Mouse (Mus musculus): Measurements from ENCODE around the gene Padi1. TPM values are rescaled to one million over a fixed set of nuclear protein-coding genes. Genes with fewer than 3 reads are reported as not detected.

Padi1 gene
- polyA plus RNA-seq, 1 experiment from 2014 or later, result 0.16 TPM

- no peaks in the 10 kb centered on the region for H3K9me3 ChIP-seq
- H3K4me2 ChIP-seq, result peak overlapping the region; percentile 69
- H3K4me1 ChIP-seq, result peaks cover 12% of the 10 kb centered on the region
- H3K27ac ChIP-seq, result peak overlapping the region; percentile 54
- peak; percentile 41 for ATAC-seq (ENCODE audit: borderline replicate concordance, extremely low read depth, low FRiP score, low TSS enrichment)
- H3K36me3 ChIP-seq, result no peaks in the 10 kb centered on the region
- H3K27me3 ChIP-seq, result no peaks in the 10 kb centered on the region; the same call in 1 of the 2 replicates
- peak overlapping the region; percentile 38 for H3K4me3 ChIP-seq
- 28% methylated on average over 36 of the region's 36 CpGs for WGBS
- H3K9ac ChIP-seq, result peak overlapping the region; percentile 39
Measured at GRCm38 (mm10) chr4:140814241-140815225, 31.0 kb downstream of the Padi1 start.

- H3K4me3 ChIP-seq, result peak overlapping the region; percentile 38
- peak overlapping the region; percentile 69 for H3K4me2 ChIP-seq
- WGBS, result 30% methylated on average over 13 of the region's 13 CpGs
- no peaks in the 10 kb centered on the region for H3K9me3 ChIP-seq
- peaks cover 12% of the 10 kb centered on the region for H3K4me1 ChIP-seq
- H3K27me3 ChIP-seq, result no peaks in the 10 kb centered on the region; the same call in 1 of the 2 replicates
- no peaks in the 10 kb centered on the region for H3K36me3 ChIP-seq
- H3K27ac ChIP-seq, result 0 out of 2 replicates have a peak overlapping the region, but pooled peaks have one; percentile 54
- no peak overlapping the region for H3K9ac ChIP-seq
- no peak for ATAC-seq (ENCODE audit: borderline replicate concordance, extremely low read depth, low FRiP score, low TSS enrichment)
Measured at GRCm38 (mm10) chr4:140813358-140814185, 32.0 kb downstream of the Padi1 start.

- ATAC-seq (ENCODE audit: borderline replicate concordance, extremely low read depth, low FRiP score, low TSS enrichment), result no peak
- Histone ChIP-seq H3K9me3 (no peaks in the 10 kb centered on the region), H3K27me3 (no peaks in the 10 kb centered on the region; the same call in 1 of the 2 replicates), H3K4me1 (peaks cover 12% of the 10 kb centered on the region), H3K4me3 (no peak overlapping the region), H3K4me2 (no peak overlapping the region), H3K36me3 (no peaks in the 10 kb centered on the region), H3K9ac (no peak overlapping the region), H3K27ac (no peak overlapping the region)
- WGBS, result 18% methylated on average over 9 of the region's 14 CpGs
Measured at GRCm38 (mm10) chr4:140812609-140813008, 33.0 kb downstream of the Padi1 start.

DNA sequence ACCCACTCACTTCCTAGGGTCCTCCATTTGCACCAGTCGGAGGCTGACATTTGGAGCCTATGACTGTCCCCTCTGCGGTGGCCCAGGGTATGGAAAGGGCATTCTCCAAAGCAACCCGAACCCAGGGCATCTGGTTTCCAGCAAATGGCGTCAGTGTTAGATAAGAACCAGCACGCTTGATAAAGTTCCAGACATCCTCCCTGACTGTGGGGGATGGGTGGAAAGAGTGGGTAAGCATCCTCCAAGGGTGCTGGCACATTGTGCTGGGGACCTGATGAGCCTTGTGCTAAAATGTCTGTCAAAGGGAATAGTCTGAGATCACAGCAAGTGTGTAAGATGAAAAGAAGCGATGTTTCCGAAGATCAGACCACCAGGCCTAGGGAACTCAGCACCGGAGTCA, 33.4 kb downstream of the Padi1 start:
- no peak for ATAC-seq (ENCODE audit: borderline replicate concordance, extremely low read depth, low FRiP score, low TSS enrichment)
- Histone ChIP-seq H3K4me2 (no peak overlapping the region), H3K4me3 (no peak overlapping the region), H3K27me3 (no peaks in the 10 kb centered on the region; the same call in 1 of the 2 replicates), H3K27ac (no peak overlapping the region), H3K9me3 (no peaks in the 10 kb centered on the region), H3K36me3 (no peaks in the 10 kb centered on the region), H3K4me1 (peaks cover 12% of the 10 kb centered on the region), H3K9ac (no peak overlapping the region)
- WGBS, result 40% methylated on average over 8 of the region's 8 CpGs

DNA sequence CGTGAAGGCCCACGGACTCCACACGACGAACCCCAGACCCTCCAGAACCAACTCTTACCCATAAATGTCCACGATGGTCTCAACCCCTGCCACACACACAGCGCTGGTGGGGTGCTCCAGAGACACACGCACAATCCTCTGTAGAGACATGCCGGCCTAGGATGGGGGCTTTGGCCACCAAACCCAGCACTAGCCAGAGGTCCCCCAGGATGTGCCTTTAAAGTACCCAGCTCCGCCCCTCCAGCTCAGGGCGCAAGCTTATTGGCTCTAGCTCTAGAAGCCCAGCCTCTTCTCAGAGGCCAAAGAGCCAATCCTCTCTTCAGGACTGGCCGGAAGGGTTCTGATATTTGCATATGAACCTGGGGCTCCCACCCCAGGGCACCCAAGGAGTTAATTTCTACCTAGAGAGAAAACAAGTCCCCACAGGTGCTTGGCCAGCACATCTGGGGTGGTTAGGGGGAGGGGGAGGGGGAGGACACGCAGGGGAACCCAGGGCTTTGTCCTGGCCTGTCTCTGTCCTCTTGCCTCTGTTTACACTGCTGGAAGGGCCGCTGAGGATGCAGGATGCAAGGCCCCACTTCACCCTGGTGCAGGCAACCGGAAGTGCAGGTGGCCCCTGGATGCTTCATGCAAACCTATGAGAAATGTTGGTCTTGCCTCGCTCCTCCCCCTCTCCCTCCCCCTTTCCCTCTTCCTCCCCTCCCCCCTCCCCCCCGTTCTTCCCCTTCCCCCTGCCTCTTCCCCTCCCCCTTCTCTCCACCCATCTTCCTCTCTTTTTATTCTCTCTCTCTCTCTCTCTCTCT, 34.9 kb downstream of the Padi1 start, which contains the start of gene Padi3:
TSS of gene Padi3 (minus strand) at position 191 of the 803 bp plus-strand sequence.
- ATAC-seq (ENCODE audit: borderline replicate concordance, extremely low read depth, low FRiP score, low TSS enrichment), result no peak
- H3K27me3 ChIP-seq, result no peaks in the 10 kb centered on the region; the same call in 1 of the 2 replicates
- H3K9me3 ChIP-seq, result no peaks in the 10 kb centered on the region
- H3K36me3 ChIP-seq, result no peaks in the 10 kb centered on the region
- WGBS, result 69% methylated on average over 16 of the region's 16 CpGs
- 0 out of 2 replicates have a peak, but pooled peaks cover 2% of the 10 kb centered on the region for H3K4me1 ChIP-seq
- H3K4me2 ChIP-seq, result no peak within 1 kb of the TSS
- no peak within 1 kb of the TSS for H3K9ac ChIP-seq
- no peak within 1 kb of the TSS for H3K27ac ChIP-seq
- H3K4me3 ChIP-seq, result no peak within 1 kb of the TSS

GRCm38 (mm10) chr4:140809118-140809517, 36.5 kb downstream of the Padi1 start:
- H3K4me1 ChIP-seq, result 0 out of 2 replicates have a peak, but pooled peaks cover 2% of the 10 kb centered on the region
- H3K36me3 ChIP-seq, result no peaks in the 10 kb centered on the region
- 50% methylated on average over 8 of the region's 8 CpGs for WGBS
- H3K4me2 ChIP-seq, result no peak overlapping the region
- no peak overlapping the region for H3K9ac ChIP-seq
- H3K9me3 ChIP-seq, result no peaks in the 10 kb centered on the region
- H3K27me3 ChIP-seq, result no peaks in the 10 kb centered on the region; the same call in 1 of the 2 replicates
- ATAC-seq (ENCODE audit: borderline replicate concordance, extremely low read depth, low FRiP score, low TSS enrichment), result no peak
- H3K4me3 ChIP-seq, result no peak overlapping the region
- H3K27ac ChIP-seq, result no peak overlapping the region

DNA sequence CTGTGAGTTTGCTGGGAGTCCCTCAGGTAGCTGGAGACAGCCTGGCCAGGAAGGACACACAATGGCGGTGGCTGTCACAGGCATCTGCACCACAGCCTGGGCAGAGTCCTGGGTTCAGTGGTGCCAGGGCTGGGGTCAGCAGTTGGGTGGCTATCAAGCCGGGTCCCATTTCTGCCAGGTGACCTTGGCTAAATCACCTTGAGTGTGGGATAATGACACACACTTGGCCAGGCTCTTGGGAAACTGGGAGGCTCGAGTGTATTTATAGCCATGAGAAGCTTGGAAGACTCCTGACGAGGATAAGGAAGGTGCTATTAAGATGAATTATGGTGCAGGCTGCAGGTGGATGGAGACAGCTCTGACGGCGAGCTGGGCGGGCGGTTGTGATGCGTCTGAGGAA, 41.0 kb downstream of the Padi1 start:
- Histone ChIP-seq H3K27me3 (no peaks in the 10 kb centered on the region), H3K4me3 (no peak overlapping the region), H3K4me1 (no peaks in the 10 kb centered on the region), H3K9ac (no peak overlapping the region), H3K9me3 (no peaks in the 10 kb centered on the region), H3K36me3 (no peaks in the 10 kb centered on the region), H3K27ac (no peak overlapping the region), H3K4me2 (no peak overlapping the region)
- WGBS, result 61% methylated on average over 9 of the region's 9 CpGs
- no peak for ATAC-seq (ENCODE audit: borderline replicate concordance, extremely low read depth, low FRiP score, low TSS enrichment)

DNA sequence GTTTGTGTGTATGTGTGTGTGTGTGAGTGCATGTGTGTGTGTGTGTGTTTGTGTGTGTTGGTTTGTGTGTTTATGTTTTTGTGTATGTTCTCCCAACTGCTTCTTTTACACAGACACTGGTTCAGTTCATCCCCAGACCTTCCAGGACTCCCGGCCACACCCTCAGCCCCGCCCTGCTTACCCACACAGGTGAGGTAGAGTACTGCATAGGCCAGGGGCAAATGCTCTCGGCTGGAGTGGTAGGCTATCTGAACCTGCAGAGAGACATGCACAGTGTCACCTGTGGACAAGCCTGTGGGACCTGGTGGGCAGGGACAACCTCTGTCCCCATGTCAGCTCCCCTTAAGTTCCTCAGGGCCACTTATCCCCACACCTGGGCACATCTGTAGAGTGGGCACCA, 44.2 kb downstream of the Padi1 start:
- no peak overlapping the region for H3K4me2 ChIP-seq
- H3K9me3 ChIP-seq, result no peaks in the 10 kb centered on the region
- ATAC-seq (ENCODE audit: borderline replicate concordance, extremely low read depth, low FRiP score, low TSS enrichment), result no peak
- WGBS, result 68% methylated on average over 3 of the region's 3 CpGs
- H3K4me1 ChIP-seq, result no peaks in the 10 kb centered on the region
- no peak overlapping the region for H3K4me3 ChIP-seq
- no peak overlapping the region for H3K27ac ChIP-seq
- no peak overlapping the region for H3K9ac ChIP-seq
- no peaks in the 10 kb centered on the region for H3K27me3 ChIP-seq
- H3K36me3 ChIP-seq, result no peaks in the 10 kb centered on the region

DNA sequence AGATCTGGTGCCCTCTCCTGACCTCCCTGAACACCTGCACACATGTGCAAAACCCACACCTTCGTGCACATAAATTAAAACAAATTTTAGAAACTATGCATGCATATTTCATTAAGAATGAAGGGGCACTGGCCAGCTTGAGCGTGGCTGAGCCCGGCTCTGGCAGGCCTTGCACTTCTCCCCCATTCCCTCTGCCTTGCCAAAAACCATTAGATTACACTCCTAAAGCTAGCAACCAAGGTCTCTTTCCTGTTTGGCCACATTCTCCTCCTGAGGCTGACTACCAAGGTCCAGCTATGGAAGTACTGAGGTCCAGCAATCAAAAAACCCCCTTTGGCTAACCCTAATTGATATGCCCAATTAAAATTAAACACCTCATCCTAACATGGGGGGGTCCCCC, 48.8 kb downstream of the Padi1 start:
- 74% methylated on average over 3 of the region's 3 CpGs for WGBS
- no peaks in the 10 kb centered on the region for H3K9me3 ChIP-seq
- ATAC-seq (ENCODE audit: borderline replicate concordance, extremely low read depth, low FRiP score, low TSS enrichment), result no peak

GRCm38 (mm10) chr4:140794678-140795077, 50.9 kb downstream of the Padi1 start:
- H3K27me3 ChIP-seq, result no peaks in the 10 kb centered on the region
- H3K4me3 ChIP-seq, result no peak overlapping the region
- no peaks in the 10 kb centered on the region for H3K9me3 ChIP-seq
- no peaks in the 10 kb centered on the region for H3K4me1 ChIP-seq
- whole genome bisulfite sequencing, result 57% methylated on average over 9 of the region's 9 CpGs
- no peak overlapping the region for H3K27ac ChIP-seq
- ATAC-seq (ENCODE audit: borderline replicate concordance, extremely low read depth, low FRiP score, low TSS enrichment), result peak; percentile 59
- no peak overlapping the region for H3K4me2 ChIP-seq
- no peak overlapping the region for H3K9ac ChIP-seq
- no peaks in the 10 kb centered on the region for H3K36me3 ChIP-seq

More for the DNA sequence above, 48.8 kb downstream of the Padi1 start:
- no peaks in the 10 kb centered on the region for H3K4me1 ChIP-seq
- no peak overlapping the region for H3K27ac ChIP-seq
- H3K4me2 ChIP-seq, result no peak overlapping the region
- H3K27me3 ChIP-seq, result no peaks in the 10 kb centered on the region
- H3K4me3 ChIP-seq, result no peak overlapping the region
- no peaks in the 10 kb centered on the region for H3K36me3 ChIP-seq
- no peak overlapping the region for H3K9ac ChIP-seq

- H3K4me1 ChIP-seq, result no peaks in the 10 kb centered on the region
- no peaks in the 10 kb centered on the region for H3K36me3 ChIP-seq
- no peak overlapping the region for H3K4me2 ChIP-seq
- no peak overlapping the region for H3K4me3 ChIP-seq
- 65% methylated on average over 9 of the region's 9 CpGs for WGBS
- no peak for ATAC-seq (ENCODE audit: borderline replicate concordance, extremely low read depth, low FRiP score, low TSS enrichment)
- H3K27me3 ChIP-seq, result no peaks in the 10 kb centered on the region
- H3K9me3 ChIP-seq, result no peaks in the 10 kb centered on the region
- no peak overlapping the region for H3K9ac ChIP-seq
- no peak overlapping the region for H3K27ac ChIP-seq
Measured at GRCm38 (mm10) chr4:140793795-140794194, 51.8 kb downstream of the Padi1 start.
